Mouse (Mus musculus) cortical plate, adult 2 months (tissue): ENCODE measurements around the gene Uba52.

Experiments
- CTCF ChIP-seq: fragments of 200-500 bp; IDR thresholded peaks from 2 replicates; pipeline ENCODE4 v1.5.1; 2011; ENCODE audit warnings: mild to moderate bottlenecking, control low read depth, low read length; ENCODE audit not compliant: insufficient read depth; ENCODE audit errors: extremely low read depth
- POLR2A ChIP-seq: fragments of 200-500 bp; IDR thresholded peaks from 2 replicates; pipeline ENCODE4 v1.6.1; 2011; ENCODE audit warnings: mild to moderate bottlenecking, low read length, control low read depth; ENCODE audit not compliant: insufficient read depth; ENCODE audit errors: extremely low read depth

DNA sequence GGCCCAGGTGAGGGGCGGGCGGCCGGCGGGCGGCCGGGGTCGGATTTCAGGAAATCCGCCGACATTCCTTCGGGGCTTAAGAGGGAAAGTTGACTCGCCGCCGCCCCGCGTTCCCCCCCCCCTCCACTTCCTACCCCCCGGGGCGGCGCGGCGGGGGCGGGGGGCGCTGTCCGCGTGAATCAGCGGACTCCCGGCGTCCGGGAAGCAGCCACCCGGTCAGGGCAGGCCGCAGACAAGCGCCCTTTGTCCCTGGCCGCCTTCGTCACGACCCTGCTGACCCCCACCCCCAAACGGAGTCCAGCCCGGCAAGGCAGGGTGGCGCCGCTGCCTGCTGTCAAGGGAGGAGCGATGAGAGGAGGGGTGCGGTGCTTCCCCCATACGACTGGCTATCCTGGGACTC is 21.0 kb downstream of the Uba52 start:
- TF ChIP-seq CTCF (no peak), POLR2A (no peak)
